Mouse (Mus musculus): Measurements from ENCODE around the gene Tmem72.

The Tmem72 gene

GRCm38 (mm10) chr6:116651437-116652118 lies 65.1 kb downstream of the Tmem72 start:
- in situ Hi-C loops (cut with MboI, MseI), result loop anchor here (10.0 kb wide), 2 partner anchors 133 to 1473 kb away; no protein-coding TSS in a partner anchor

GRCm38 (mm10) chr6:116650406-116650805 lies 66.3 kb downstream of the Tmem72 start, which contains the start of gene Depp1:
Gene Depp1, plus strand, starts transcription at chr6:116650609.
- in situ Hi-C loops (cut with MboI, MseI), result loop anchor here (10.0 kb wide), 2 partner anchors 134 to 1474 kb away; no protein-coding TSS in a partner anchor

GRCm38 (mm10) chr6:116649811-116650210 lies 66.9 kb downstream of the Tmem72 start:
- in situ Hi-C loops (cut with MboI, MseI), result loop anchor here (10.0 kb wide), 2 partner anchors 135 to 1475 kb away; no protein-coding TSS in a partner anchor

- in situ Hi-C loops (cut with MboI, MseI), result no loop called here
Measured at GRCm38 (mm10) chr6:116647763-116648162, 69.0 kb downstream of the Tmem72 start.

GRCm38 (mm10) chr6:116644335-116644734 lies 72.4 kb downstream of the Tmem72 start:
- in situ Hi-C loops (cut with MboI, MseI), result no loop called here

- in situ Hi-C loops (cut with MboI, MseI), result no loop called here
Measured at GRCm38 (mm10) chr6:116643881-116644280, 72.8 kb downstream of the Tmem72 start.

GRCm38 (mm10) chr6:116642942-116643341 lies 73.8 kb downstream of the Tmem72 start:
- in situ Hi-C loops (cut with MboI, MseI), result no loop called here

GRCm38 (mm10) chr6:116639663-116640062 lies 77.0 kb downstream of the Tmem72 start:
- in situ Hi-C loops (cut with MboI, MseI), result no loop called here

GRCm38 (mm10) chr6:116638871-116639270 lies 77.8 kb downstream of the Tmem72 start:
- in situ Hi-C loops (cut with MboI, MseI), result no loop called here

- in situ Hi-C loops (cut with MboI, MseI), result no loop called here
Measured at GRCm38 (mm10) chr6:116637496-116637895, 79.2 kb downstream of the Tmem72 start.

GRCm38 (mm10) chr6:116636581-116637235 lies 80.0 kb downstream of the Tmem72 start:
- in situ Hi-C loops (cut with MboI, MseI), result no loop called here

- in situ Hi-C loops (cut with MboI, MseI), result no loop called here
Measured at GRCm38 (mm10) chr6:116635251-116636180, 81.2 kb downstream of the Tmem72 start.

GRCm38 (mm10) chr6:116633741-116634695 lies 82.7 kb downstream of the Tmem72 start:
- in situ Hi-C loops (cut with MboI, MseI), result no loop called here

GRCm38 (mm10) chr6:116632129-116632528 lies 84.6 kb downstream of the Tmem72 start:
- in situ Hi-C loops (cut with MboI, MseI), result no loop called here

- in situ Hi-C loops (cut with MboI, MseI), result no loop called here
Measured at GRCm38 (mm10) chr6:116629766-116630165, 86.9 kb downstream of the Tmem72 start.

Data from T-helper 1 cell (primary cell).